Mouse (Mus musculus) lung, adult 2 months (tissue): ENCODE measurements around the gene Gzf1. TPM values are rescaled to one million over a fixed set of nuclear protein-coding genes. Genes with fewer than 3 reads are reported as not detected.

Experiments
- DNase-seq: peaks from one replicate; pipeline ENCODE4 v3.0.0; 2022
- H3K4me1 ChIP-seq: fragments of 200-500 bp; 2 replicates; pipeline ENCODE4 v1.6.1; 2011; ENCODE audit warnings: low read length; ENCODE audit not compliant: control insufficient read depth, insufficient read depth
- H3K4me3 ChIP-seq: fragments of 200-500 bp; replicated peaks from 2 replicates; pipeline ENCODE3; 2011; ENCODE audit warnings: low read depth, mild to moderate bottlenecking, control low read depth, low read length; ENCODE audit errors: extremely low read depth
- CTCF ChIP-seq: fragments of 200-500 bp; IDR thresholded peaks from 2 replicates; pipeline ENCODE4 v1.5.1; 2011; ENCODE audit warnings: mild to moderate bottlenecking, low read length, control low read depth; ENCODE audit not compliant: insufficient read depth
- POLR2A ChIP-seq: fragments of 200-500 bp; IDR thresholded peaks from 2 replicates; pipeline ENCODE4 v1.6.1; 2011; ENCODE audit warnings: low read depth, mild to moderate bottlenecking, control low read depth, low read length, borderline replicate concordance; ENCODE audit errors: extremely low read depth
- WGBS: fragments of 180-500 bp; shearing (Covaris S2); methylation state at CpG from one replicate; pipeline ENCODE4 v1.1.7; 2018; 5-methylcytosine and 5-hydroxymethylcytosine counted together
- polyA plus RNA-seq: library from polyadenylated mRNA; depleted of rRNA; stranded (reverse); fragments of >200 nt; gene quantifications from 2 replicates; pipeline ENCODE4 v1.2.3, GENCODE M21; 2012; rRNA removed

The Gzf1 gene
- polyA plus RNA-seq = 10.3 and 10.7 TPM in 2 replicates

DNA sequence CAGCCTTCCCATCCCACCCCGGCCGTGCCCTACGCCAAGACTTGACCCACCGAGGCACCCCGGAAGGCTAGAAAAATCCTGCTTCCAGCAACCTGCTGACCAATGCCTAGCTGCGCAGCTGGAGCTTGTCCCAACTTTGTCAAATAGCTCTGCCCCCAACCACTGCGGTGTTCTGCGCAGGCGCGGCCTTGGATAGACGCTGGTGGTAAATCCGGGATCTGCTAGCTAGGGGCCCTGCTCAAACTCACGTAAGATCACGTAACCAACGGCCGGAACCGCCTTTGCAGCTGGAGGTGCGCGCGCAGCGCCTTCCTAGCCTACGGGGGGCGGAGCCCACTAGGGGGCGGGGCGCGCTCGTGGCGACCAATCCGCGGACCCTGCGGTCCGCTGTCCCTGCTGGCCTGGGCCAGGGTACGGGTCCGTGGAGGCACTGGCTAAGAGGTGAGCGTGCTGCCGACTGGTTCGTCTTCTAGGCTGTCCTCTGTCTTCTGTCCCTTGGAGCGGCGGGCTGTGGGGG lies at the start of gene Gzf1:
TSS of gene Gzf1 (plus strand) at position 249 of the 517 bp plus-strand sequence.
- no peak for TF ChIP-seq CTCF
- TF ChIP-seq POLR2A = peak; percentile 86
- Histone ChIP-seq H3K4me1 (peaks cover 4% of the 10 kb centered on the region; the same call in 1 of the 2 replicates), H3K4me3 (peak within 1 kb of the TSS; percentile 93)
- peak; percentile 99 for DNase-seq
- under 1% methylated on average over 39 of the region's 39 CpGs for WGBS

GRCm38 (mm10) chr2:148631602-148632001 lies 49.2 kb upstream of the Gzf1 start:
- TF ChIP-seq CTCF (no peak), POLR2A (no peak)
- WGBS = 83% methylated on average over 3 of the region's 3 CpGs
- DNase-seq = no peak

DNA sequence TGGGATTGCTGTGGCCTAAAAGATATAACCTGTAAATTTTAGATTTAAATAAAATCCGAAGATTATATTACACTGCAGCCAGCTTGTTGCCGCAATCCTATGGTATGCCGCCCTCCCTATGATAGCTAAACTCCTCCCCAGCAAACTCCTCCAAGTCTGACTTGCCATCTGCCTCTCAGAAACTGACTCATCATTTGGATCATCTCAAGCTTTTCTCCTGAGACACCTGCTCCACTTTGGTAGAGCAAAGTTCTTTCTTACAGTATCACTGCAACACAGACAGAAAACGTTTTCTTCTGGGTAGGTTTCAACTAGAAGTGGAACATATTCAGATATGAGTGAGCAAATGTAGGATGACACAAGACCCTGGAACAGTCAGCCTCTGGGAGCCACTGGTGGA lies 46.4 kb upstream of the Gzf1 start:
- whole genome bisulfite sequencing = 84% methylated on average over 4 of the region's 4 CpGs
- Histone ChIP-seq H3K4me1 (no peaks in the 10 kb centered on the region), H3K4me3 (no peak overlapping the region)
- TF ChIP-seq CTCF = no peak
- no peak for TF ChIP-seq POLR2A
- no peak for DNase-seq

More at GRCm38 (mm10) chr2:148631602-148632001, 49.2 kb upstream of the Gzf1 start:
- Histone ChIP-seq H3K4me3 (no peak overlapping the region), H3K4me1 (peaks cover 2% of the 10 kb centered on the region; the same call in 1 of the 2 replicates)

- no peak overlapping the region for H3K4me3 ChIP-seq
- TF ChIP-seq CTCF = no peak
- TF ChIP-seq POLR2A = no peak
- no peak for DNase-seq
- H3K4me1 ChIP-seq = no peaks in the 10 kb centered on the region
- WGBS = 47% methylated on average over 1 of the region's 1 CpGs
Measured at GRCm38 (mm10) chr2:148642610-148643370, 38.0 kb upstream of the Gzf1 start.

DNA sequence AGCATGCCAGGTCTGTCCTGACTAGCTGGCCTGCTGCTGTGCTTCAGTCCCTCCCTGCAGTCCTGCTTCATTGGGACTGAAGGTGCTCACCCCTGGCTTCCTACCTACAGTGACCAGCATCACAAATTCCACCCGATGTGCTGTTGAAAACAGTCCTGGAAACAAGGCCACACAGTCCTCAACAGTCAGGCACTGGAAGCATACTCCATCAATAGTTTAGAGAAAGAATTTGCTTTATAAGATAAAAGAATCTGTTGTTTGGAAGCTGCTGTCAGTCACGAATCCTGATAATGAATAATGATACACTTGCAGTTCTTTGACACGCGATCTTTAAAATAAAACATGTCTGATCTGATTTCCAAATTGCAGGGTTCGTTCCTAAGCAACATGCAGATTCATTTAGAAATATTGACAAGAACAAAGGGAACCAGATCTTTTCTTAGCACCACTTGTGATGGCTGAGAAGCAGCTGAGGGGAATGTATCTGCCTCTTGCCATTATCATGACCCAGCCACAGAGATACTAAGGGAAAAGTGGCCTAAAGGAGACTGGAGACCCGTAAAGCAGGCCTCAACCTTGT lies 36.3 kb upstream of the Gzf1 start:
- no peak for DNase-seq
- H3K4me1 ChIP-seq = no peaks in the 10 kb centered on the region
- 82% methylated on average over 6 of the region's 6 CpGs for WGBS
- TF ChIP-seq CTCF = no peak
- no peak for TF ChIP-seq POLR2A
- no peak overlapping the region for H3K4me3 ChIP-seq

DNA sequence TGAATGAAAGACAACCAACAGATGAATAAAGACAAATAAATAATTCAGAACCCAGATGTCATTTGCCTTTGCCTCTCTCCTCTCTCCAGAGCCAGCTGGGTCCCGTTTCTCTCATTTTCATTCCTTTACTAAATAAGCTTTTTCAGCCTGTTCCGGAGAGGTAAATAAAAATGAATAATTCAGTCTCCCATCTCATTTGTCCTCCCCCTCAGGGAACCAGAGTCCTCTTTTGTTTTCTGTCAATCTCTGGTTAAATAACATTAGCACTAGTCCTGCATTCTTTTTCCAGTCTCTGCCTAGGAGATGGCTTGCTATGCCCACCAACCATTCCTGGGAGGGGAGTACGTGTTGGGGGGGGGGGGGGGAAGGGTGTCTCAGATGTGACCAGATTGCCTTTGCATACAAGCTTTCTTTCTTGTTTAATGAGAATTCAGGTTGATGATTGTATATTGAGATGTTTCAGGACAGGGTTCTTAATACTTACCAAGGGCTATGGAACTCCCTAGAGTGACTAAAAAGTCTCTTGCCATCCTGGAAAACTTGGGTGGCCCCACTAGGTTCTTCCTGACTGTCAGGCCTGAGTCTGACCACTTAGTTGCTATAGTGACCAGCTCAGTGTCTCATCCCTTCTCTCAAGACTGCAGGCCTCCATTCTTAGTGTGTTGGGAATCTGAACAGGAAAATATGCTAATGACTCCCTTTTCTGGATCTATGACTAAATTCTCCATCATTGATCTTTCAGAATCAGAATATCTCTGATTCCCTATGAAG lies 30.1 kb upstream of the Gzf1 start:
- TF ChIP-seq POLR2A = no peak
- TF ChIP-seq CTCF = no peak
- no peak for DNase-seq
- H3K4me1 ChIP-seq = no peaks in the 10 kb centered on the region
- 38% methylated on average over 3 of the region's 3 CpGs for WGBS
- H3K4me3 ChIP-seq = no peak overlapping the region

DNA sequence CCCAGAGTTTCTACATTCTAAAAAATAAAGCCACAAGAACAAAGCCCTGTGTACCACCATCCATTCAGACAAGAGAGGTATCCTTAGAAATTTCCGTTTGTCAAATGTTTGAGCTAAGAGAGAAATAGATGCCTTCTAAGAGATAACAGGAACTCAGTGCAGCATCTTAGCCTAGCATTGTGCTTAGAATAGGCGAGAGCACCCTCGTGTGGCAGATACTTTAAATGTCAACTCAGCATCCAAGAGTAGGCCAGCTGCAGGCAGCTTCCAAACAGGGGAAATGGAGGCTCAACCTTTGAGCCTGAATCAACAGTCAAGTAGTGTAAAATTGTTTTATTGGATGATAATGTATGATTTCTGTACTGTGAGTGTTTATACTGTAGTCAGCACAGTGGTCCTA lies 25.9 kb upstream of the Gzf1 start:
- Histone ChIP-seq H3K4me3 (no peak overlapping the region), H3K4me1 (no peaks in the 10 kb centered on the region)
- peak; percentile 60 for DNase-seq
- no peak for TF ChIP-seq POLR2A
- peak; percentile 68 for TF ChIP-seq CTCF
- under 1% methylated on average over 3 of the region's 3 CpGs for WGBS

DNA sequence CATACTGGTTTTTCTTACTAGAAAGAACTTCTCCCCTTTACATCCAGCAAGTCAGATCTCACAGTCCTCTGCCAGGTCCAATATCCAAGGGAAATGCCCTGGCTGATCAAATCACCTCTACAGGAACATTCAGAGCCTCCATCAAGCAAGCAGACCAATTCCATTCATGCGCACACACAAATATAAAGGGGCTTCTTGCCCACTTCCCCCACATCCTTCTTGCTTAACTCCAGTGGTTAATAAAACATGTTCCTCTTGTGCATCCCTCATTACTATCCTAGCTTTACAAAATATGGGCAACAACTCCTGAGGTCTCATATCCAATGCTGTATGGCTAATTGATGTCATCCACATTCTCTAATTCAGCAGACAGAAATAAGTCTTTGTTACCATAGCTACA lies 17.4 kb upstream of the Gzf1 start:
- 92% methylated on average over 1 of the region's 1 CpGs for WGBS
- no peak for DNase-seq
- no peak for TF ChIP-seq CTCF
- no peak for TF ChIP-seq POLR2A
- Histone ChIP-seq H3K4me1 (no peaks in the 10 kb centered on the region), H3K4me3 (no peak overlapping the region)
